Mouse (Mus musculus) hindbrain, embryonic 14.5 days (tissue): ENCODE results near the gene Arhgap40. TPM values are rescaled to one million over a fixed set of nuclear protein-coding genes. Genes with fewer than 3 reads are reported as not detected.

ENCODE experiments used
- ATAC-seq: fragments of 200-750 bp; cut with Nextera tagmentation; 2 replicates; pipeline ENCODE4 v1.8.0; 2017; ENCODE audit warnings: moderate number of reproducible peaks, mild to moderate bottlenecking, moderate TSS enrichment, moderate library complexity; ENCODE audit not compliant: low FRiP score
- DNase-seq: peaks from one replicate; pipeline ENCODE4 v3.0.0-alpha.2; 2015; ENCODE audit warnings: low spot score
- H3K27ac ChIP-seq: fragments of 300-500 bp; sonication (generic); 2 replicates; pipeline ENCODE4 v1.5.1; 2014; ENCODE audit warnings: mild to moderate bottlenecking, moderate library complexity
- H3K27me3 ChIP-seq: fragments of 300-500 bp; sonication (generic); 2 replicates; pipeline ENCODE4 v1.6.1; 2014; ENCODE audit warnings: mild to moderate bottlenecking, low read length, mixed read lengths; ENCODE audit not compliant: control insufficient read depth, insufficient read depth
- H3K36me3 ChIP-seq: fragments of 300-500 bp; sonication (generic); replicated peaks from 2 replicates; pipeline ENCODE4 v1.6.1; 2014; ENCODE audit not compliant: control insufficient read depth, insufficient read depth
- H3K4me1 ChIP-seq: fragments of 300-500 bp; sonication (generic); replicated peaks from 2 replicates; pipeline ENCODE4 v1.6.1; 2014; ENCODE audit warnings: antibody characterized with exemption, low read length, mixed read lengths; ENCODE audit not compliant: control insufficient read depth, insufficient read depth
- H3K4me2 ChIP-seq: fragments of 300-500 bp; sonication (generic); replicated peaks from 2 replicates; pipeline ENCODE4 v1.6.1; 2014; ENCODE audit warnings: mild to moderate bottlenecking, moderate library complexity
- H3K4me3 ChIP-seq: fragments of 300-500 bp; sonication (generic); replicated peaks from 2 replicates; pipeline ENCODE4 v1.5.1; 2014; ENCODE audit warnings: mild to moderate bottlenecking, low read length
- H3K9ac ChIP-seq: fragments of 300-500 bp; sonication (generic); 2 replicates; pipeline ENCODE4 v1.6.1; 2014
- H3K9me3 ChIP-seq: fragments of 300-500 bp; sonication (generic); 2 replicates; pipeline ENCODE4 v1.6.1; 2016; ENCODE audit warnings: low read length; ENCODE audit not compliant: control insufficient read depth
- WGBS: fragments of 180-500 bp; shearing (Covaris S2); extraction: QIAGEN DNeasy Blood & Tissue Kit; methylation state at CpG from one replicate; pipeline ENCODE4 v1.1.7; 2014; 5-methylcytosine and 5-hydroxymethylcytosine counted together
- polyA plus RNA-seq: library from polyadenylated mRNA; unstranded; fragments of >200 nt; fragmentation: Nextera tagmentation; extraction: Ambion mirVana; gene quantifications from 2 replicates; pipeline ENCODE4 v1.2.1, GENCODE M21; 2014

Gene Arhgap40
- polyA plus RNA-seq, 1 experiment from 2014 or later = 1.5 TPM

- Histone ChIP-seq H3K4me3 (peak overlapping the region; percentile 17), H3K36me3 (no peaks in the 10 kb centered on the region), H3K9ac (peak overlapping the region; percentile 34; the same call in 1 of the 2 replicates), H3K4me1 (no peaks in the 10 kb centered on the region; the same call in 1 of the 2 replicates), H3K9me3 (no peaks in the 10 kb centered on the region), H3K27me3 (no peaks in the 10 kb centered on the region), H3K27ac (peak overlapping the region; percentile 38; the same call in 1 of the 2 replicates), H3K4me2 (peak overlapping the region; percentile 47)
- DNase-seq (peak; percentile 54), ATAC-seq (peak; percentile 66; the same call in 1 of the 2 replicates)
- WGBS = 53% methylated on average over 24 of the region's 24 CpGs
Measured at GRCm38 (mm10) chr2:158539433-158540305, 27.1 kb downstream of the Arhgap40 start.

- no peak for ATAC-seq
- DNase-seq = no peak
- Histone ChIP-seq H3K4me1 (no peaks in the 10 kb centered on the region; the same call in 1 of the 2 replicates), H3K4me2 (no peak overlapping the region), H3K9me3 (no peaks in the 10 kb centered on the region), H3K4me3 (no peak overlapping the region), H3K27ac (no peak overlapping the region), H3K9ac (no peak overlapping the region), H3K27me3 (no peaks in the 10 kb centered on the region), H3K36me3 (no peaks in the 10 kb centered on the region)
- WGBS = 50% methylated on average over 4 of the region's 4 CpGs
Measured at GRCm38 (mm10) chr2:158541286-158541685, 28.7 kb downstream of the Arhgap40 start.

GRCm38 (mm10) chr2:158545266-158545665 is 32.7 kb downstream of the Arhgap40 start:
- 77% methylated on average over 2 of the region's 2 CpGs for WGBS
- H3K9me3 ChIP-seq = no peaks in the 10 kb centered on the region
- H3K27ac ChIP-seq = no peak overlapping the region
- no peaks in the 10 kb centered on the region; the same call in 1 of the 2 replicates for H3K4me1 ChIP-seq
- no peak overlapping the region for H3K4me2 ChIP-seq
- H3K36me3 ChIP-seq = no peaks in the 10 kb centered on the region
- no peak for ATAC-seq
- no peak overlapping the region for H3K9ac ChIP-seq
- no peaks in the 10 kb centered on the region for H3K27me3 ChIP-seq
- no peak overlapping the region for H3K4me3 ChIP-seq
- DNase-seq = no peak

- Histone ChIP-seq H3K27me3 (no peaks in the 10 kb centered on the region), H3K27ac (no peak overlapping the region), H3K9ac (peak overlapping the region; percentile 38; the same call in 1 of the 2 replicates), H3K9me3 (no peaks in the 10 kb centered on the region), H3K4me1 (no peaks in the 10 kb centered on the region; the same call in 1 of the 2 replicates), H3K36me3 (no peaks in the 10 kb centered on the region), H3K4me3 (no peak overlapping the region), H3K4me2 (peak overlapping the region; percentile 40)
- 3% methylated on average over 17 of the region's 17 CpGs for WGBS
- ATAC-seq (peak; percentile 44; the same call in 1 of the 2 replicates), DNase-seq (peak; percentile 93)
Measured at GRCm38 (mm10) chr2:158546751-158547150, 34.2 kb downstream of the Arhgap40 start.

DNA sequence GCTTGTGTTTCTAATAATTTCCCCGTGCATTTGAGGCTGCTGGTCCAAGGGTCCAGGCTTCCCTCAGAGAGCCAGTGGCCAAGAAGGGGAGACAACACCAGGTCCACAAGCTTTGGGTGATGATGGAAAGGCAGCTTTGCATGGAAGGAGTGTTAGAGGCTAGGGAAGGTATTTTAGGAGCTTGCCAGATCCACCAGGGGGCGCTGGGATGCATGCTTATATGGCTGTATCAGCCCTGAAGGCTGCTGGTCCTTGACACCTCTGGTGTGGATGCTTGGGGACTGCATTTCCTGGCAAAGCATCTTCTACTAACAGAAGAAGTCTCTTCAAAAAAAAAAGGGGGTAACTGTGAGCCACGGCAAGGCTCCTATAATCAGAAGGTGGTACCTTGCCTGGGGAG is 37.5 kb downstream of the Arhgap40 start:
- no peaks in the 10 kb centered on the region for H3K9me3 ChIP-seq
- 0% methylated on average over 3 of the region's 3 CpGs for WGBS
- H3K4me3 ChIP-seq = no peak overlapping the region
- no peaks in the 10 kb centered on the region for H3K36me3 ChIP-seq
- no peaks in the 10 kb centered on the region; the same call in 1 of the 2 replicates for H3K4me1 ChIP-seq
- H3K27me3 ChIP-seq = peaks cover 11% of the 10 kb centered on the region; the same call in 1 of the 2 replicates
- DNase-seq = peak; percentile 91
- no peak overlapping the region for H3K9ac ChIP-seq
- no peak for ATAC-seq
- no peak overlapping the region for H3K4me2 ChIP-seq
- H3K27ac ChIP-seq = no peak overlapping the region

DNA sequence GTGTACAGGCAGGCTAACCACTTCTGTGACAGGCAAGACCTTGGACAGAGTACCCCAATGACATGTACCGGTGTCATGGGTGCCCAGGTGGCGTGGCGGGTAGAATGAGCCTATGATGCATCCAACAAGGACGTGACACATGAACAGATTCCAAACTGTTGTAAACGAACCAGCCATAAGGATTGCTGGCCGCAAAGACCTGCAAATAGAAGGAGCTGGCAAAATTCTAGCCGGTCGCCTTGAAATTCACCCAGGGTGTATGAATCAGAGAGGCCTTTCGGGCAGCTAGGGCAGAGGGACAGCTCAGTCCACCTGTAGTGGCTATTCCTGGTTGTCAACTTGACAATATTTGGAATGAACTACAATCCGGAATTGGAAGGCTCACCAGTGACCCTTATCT is 41.8 kb downstream of the Arhgap40 start:
- ATAC-seq (no peak), DNase-seq (no peak)
- H3K9me3 ChIP-seq = no peaks in the 10 kb centered on the region
- H3K4me2 ChIP-seq = no peak overlapping the region
- no peaks in the 10 kb centered on the region for H3K36me3 ChIP-seq
- WGBS = 27% methylated on average over 10 of the region's 10 CpGs
- H3K4me3 ChIP-seq = no peak overlapping the region
- H3K27me3 ChIP-seq = peaks cover 17% of the 10 kb centered on the region; the same call in 1 of the 2 replicates
- H3K27ac ChIP-seq = no peak overlapping the region
- no peak overlapping the region for H3K9ac ChIP-seq
- H3K4me1 ChIP-seq = peaks cover 12% of the 10 kb centered on the region

GRCm38 (mm10) chr2:158555252-158555651 is 42.7 kb downstream of the Arhgap40 start:
- Histone ChIP-seq H3K9ac (peak overlapping the region; percentile 44; the same call in 1 of the 2 replicates), H3K9me3 (no peaks in the 10 kb centered on the region), H3K27me3 (peaks cover 17% of the 10 kb centered on the region; the same call in 1 of the 2 replicates), H3K4me2 (peak overlapping the region; percentile 53; the same call in 1 of the 2 replicates), H3K4me3 (no peak overlapping the region), H3K27ac (no peak overlapping the region), H3K36me3 (no peaks in the 10 kb centered on the region), H3K4me1 (peaks cover 20% of the 10 kb centered on the region)
- 2% methylated on average over 7 of the region's 7 CpGs for WGBS
- ATAC-seq (no peak), DNase-seq (no peak)

DNA sequence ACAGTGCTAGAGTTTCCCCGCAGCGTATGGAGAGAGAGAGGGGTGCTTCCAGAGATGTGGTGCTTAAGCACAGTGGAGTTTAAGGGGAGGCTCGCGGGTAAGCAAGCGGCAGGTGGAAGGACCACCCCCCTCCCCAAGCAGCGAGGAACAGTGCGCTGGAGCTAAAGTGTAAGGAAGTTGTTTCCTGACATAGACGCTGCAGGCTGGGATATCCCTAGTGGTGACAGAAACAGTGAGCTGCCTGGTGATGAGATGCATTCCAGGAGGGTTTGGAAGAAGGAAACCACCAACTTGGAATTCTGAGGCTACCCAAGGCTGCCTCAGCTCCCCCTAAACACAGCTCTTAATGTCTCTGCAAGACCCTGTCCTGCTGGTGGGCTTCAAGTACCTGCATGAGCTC is 43.2 kb downstream of the Arhgap40 start:
- Histone ChIP-seq H3K36me3 (no peaks in the 10 kb centered on the region), H3K4me2 (peak overlapping the region; percentile 53), H3K4me3 (peak overlapping the region; percentile 23), H3K4me1 (peaks cover 25% of the 10 kb centered on the region), H3K27ac (peak overlapping the region; percentile 22; the same call in 1 of the 2 replicates), H3K27me3 (peaks cover 17% of the 10 kb centered on the region; the same call in 1 of the 2 replicates), H3K9ac (peak overlapping the region; percentile 44), H3K9me3 (no peaks in the 10 kb centered on the region)
- DNase-seq (no peak), ATAC-seq (0 out of 2 replicates have a peak, but pooled peaks have one; percentile 11)
- WGBS = 7% methylated on average over 8 of the region's 8 CpGs

GRCm38 (mm10) chr2:158556225-158556624 is 43.6 kb downstream of the Arhgap40 start:
- under 1% methylated on average over 20 of the region's 20 CpGs for WGBS
- ATAC-seq = peak; percentile 15; the same call in 1 of the 2 replicates

More at GRCm38 (mm10) chr2:158556225-158556624, 43.6 kb downstream of the Arhgap40 start:
- Histone ChIP-seq H3K4me2 (peak overlapping the region; percentile 53), H3K27ac (peak overlapping the region; percentile 22), H3K9ac (peak overlapping the region; percentile 44), H3K4me1 (peaks cover 29% of the 10 kb centered on the region), H3K36me3 (no peaks in the 10 kb centered on the region), H3K27me3 (peaks cover 17% of the 10 kb centered on the region; the same call in 1 of the 2 replicates), H3K4me3 (peak overlapping the region; percentile 23), H3K9me3 (no peaks in the 10 kb centered on the region)
- DNase-seq = peak; percentile 87
